Mouse (Mus musculus) brain, adult 2 months (tissue): Measurements from ENCODE around the gene Hmga1.

Experiments used
- DNase-seq: peaks from one replicate; pipeline ENCODE4 v3.0.0; 2011; ENCODE audit warnings: low read depth, low spot score

Hmga1 gene

DNA sequence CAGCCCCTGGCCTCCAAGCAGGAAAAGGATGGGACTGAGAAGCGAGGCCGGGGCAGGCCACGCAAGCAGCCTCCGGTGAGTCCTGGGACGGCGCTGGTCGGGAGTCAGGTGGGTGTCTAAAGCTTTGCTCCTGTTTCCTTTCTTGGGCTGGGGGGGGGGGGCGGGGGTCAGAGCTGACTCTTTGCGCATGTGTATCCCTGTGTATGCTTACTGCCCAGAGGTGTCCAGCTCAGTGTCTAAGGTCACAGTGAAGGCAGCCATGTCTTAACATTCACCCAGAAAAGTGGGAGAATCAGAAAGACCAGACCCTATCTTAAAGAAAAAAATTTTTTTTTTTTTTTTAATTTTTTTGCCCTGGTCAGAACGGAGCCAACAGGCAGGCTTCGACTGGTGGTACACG, 3.3 kb downstream of the Hmga1 start:
- DNase-seq: no peak

DNA sequence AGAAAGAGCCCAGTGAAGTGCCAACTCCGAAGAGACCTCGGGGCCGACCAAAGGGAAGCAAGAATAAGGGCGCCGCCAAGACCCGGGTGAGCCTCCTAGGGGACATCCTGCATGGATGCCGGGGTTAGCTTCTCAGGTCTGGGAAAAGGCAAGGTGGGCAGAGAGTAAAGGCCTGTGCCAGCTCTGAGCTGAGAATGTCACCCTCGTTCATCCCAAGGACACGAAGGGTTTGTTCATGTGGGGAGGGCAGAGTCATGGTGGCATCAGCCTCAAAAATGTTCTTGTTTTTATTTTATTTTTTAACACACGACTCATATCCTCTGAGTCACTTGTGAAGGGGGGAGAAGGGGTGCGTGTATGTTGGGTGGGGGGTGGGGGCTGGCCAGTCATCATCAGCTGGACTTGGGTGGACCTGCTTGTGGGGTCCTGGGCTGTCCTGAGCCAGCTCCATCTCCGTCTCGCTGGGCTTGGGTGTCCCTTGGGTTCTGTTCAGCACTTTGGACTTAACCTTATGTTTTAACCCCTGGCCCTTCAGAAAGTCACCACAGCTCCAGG, 4.7 kb downstream of the Hmga1 start:
- no peak for DNase-seq

DNA sequence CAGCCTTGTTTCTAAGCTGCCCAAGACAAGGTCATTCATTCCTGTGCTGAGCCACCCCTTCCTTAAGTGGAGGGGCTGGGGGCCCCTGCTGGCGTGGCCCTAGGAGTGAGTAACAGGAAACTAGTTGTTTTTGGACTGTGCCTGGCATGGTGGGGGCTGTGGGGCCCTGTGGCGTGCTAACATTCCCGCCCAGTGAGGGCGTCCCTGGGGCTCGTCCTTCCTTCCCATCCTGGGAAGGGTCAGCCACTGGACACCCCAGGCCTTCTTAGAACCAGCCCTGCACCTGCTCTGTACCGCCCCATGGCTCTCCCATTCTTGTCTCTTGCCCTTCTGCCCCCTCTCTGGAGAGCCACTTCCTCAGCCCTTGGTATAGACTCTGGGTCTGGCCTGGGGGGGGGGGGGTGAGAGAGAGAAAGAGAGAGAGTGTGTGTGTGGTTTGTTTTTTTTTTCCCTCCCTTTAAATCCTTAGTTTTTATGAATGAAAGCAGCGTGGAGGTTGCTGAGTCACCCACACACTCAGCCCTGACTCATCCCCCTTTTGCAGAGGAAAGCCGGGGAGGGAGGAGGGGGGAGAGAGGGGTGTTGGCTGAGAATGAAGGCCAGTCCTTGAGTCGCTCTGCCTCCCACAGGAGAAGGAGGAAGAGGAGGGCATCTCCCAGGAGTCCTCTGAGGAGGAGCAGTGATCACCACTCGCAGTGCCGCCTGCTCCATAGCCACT, 5.7 kb downstream of the Hmga1 start:
- peak; percentile 94 for DNase-seq

DNA sequence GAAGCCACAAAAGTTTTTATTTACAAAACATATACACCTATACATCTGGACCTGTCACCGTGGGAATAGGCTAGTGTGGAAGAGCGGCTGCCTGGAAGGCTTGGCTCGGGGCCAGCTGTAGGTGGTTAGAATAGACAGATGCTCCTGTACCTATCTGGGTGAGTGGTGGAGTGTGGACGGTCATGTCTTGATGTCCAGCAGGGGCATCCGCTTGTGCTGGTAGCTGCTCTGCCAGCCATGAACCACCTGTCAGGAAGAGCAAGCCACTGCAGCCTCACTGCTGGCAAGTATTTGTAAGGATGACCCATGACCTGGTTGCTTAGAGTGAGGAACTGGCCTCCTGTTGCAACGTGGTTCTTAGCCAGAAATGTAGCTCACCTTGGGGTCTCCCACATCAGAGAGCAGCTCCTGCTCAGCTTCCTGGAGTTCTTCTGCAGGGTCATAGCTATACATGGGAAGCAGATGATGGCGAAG, 7.5 kb downstream of the Hmga1 start:
- DNase-seq: no peak

DNA sequence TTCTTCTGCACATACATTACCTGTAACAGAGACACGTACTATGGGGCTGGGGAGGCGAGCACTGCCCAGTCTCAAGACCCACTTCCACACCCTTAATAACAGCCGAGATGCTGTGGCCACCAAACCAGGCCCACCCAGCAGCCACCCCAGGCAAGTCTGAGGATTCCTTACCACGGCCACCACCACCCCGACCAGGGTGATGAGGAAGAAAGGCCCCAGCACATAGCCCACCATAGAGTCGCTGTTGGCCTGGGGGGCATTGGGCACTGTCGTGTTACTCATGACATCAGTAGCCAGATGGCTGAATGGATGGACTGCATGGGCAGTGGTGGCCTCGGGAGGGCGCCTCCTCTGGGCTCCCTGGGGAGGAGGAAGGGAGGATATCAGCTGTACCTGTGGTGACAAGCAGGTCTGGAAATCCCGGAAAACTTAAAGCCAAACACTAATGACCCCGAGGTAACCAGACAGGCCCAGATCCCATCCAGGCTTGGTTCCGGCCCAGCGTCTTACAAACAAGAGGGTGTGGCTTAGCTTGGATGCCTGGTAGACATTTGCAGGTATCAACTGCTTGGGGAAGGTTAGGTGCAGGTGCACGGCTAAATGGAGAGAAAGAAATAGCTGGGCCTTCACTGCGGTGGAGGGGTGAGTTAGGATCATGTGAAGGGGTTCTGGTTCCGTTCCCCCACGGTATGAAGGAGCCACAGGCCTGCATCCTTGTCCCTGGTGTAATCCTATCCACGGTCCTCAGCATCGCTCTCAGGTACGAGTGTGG, 8.3 kb downstream of the Hmga1 start:
- peak; percentile 57 for DNase-seq

DNA sequence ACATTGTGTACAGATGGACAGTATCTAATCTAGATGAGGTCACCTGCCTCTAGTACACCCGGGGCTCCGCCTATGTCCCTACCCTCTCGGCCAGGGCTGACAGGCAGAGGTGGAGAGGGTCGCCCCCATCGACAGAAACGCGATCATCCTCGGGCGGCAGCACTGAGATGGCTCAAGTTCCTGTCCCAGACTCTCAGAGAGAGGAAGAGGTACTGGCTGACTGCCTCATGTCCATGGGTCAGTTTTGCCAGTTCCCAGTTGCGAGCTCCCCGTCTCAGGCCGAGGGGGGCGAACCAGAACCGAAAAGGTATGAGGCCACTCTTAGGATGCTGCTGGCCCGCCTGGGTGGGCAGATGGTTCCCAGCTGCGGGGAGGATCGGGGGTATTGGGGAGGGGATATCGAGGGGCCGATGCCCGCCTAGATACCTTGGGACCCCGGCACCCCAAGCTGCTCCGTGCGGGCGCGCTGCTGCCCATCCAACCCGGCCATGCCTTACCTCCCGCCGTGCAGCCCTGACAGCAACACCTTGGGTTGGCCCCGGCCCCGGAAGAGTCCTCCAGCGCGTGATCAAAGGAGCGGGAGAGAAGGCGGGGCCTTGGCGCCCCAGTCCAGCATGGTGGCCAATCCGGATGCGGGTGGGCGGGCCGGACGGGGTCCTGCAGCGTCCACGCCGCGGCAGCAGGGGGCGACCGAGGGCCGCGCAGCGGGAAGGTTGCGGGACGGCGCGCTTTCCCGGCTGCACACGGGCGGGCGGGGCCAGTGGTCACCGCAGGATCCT, 9.1 kb downstream of the Hmga1 start, which contains the start of gene AI413582:
Gene AI413582 (minus strand): TSS at position 594 of the 779 bp plus-strand sequence.
- peak; percentile 97 for DNase-seq

DNA sequence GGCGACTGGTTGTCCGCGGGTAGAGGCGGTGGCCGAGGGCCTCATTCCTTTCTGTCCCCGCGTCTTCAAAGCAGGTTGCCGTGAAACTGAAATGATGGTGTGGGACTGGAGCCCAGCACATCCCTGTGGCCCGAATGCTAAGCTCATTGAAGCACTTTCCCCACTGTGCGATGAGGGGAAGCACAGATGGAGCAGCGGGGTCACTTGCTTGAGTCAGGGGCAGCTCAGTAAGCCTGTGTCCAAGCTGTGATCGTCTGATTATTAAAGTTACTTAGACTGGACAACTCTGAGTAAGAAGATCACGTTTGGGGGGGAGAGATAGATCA, 9.6 kb downstream of the Hmga1 start:
- DNase-seq: no peak

DNA sequence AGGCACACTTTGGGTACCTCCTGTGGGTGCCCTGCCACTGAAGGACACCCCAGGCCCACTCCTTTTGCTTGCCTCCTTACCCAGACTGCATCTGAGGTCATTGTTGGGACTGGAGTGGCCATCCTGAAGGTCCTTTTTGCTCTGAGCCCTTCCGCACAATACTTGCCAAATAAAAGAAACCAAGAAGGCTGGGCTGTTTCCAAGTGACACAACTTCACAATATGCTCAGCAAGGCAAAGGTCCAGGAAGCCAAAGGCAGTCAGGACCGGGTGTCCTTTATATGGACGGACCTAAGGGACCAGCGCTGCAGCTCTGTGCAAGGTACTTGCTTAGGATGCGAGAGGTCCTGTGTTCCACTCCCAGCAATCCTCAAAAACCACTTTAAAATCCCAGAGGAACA, 11.9 kb downstream of the Hmga1 start:
- DNase-seq: no peak

DNA sequence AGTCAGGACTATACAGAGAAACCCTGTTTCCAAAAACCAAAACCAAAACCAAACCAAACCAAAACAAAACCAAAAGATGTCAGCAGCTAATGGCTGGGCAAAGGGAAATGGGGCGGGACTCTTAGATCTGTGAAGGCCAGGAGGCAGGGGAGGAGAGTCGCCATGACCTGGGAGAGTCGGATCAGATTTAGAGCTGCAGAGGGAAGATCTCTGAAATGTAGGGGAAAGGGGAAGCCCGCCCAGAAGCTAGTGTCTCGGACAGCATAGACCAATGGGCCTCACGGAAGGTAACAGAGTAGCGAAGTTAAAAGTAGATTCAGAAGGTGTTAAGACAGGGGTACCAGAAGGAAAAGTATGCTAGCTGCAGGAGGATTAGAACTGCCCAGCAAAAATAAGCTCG, 15.0 kb downstream of the Hmga1 start:
- DNase-seq: no peak

DNA sequence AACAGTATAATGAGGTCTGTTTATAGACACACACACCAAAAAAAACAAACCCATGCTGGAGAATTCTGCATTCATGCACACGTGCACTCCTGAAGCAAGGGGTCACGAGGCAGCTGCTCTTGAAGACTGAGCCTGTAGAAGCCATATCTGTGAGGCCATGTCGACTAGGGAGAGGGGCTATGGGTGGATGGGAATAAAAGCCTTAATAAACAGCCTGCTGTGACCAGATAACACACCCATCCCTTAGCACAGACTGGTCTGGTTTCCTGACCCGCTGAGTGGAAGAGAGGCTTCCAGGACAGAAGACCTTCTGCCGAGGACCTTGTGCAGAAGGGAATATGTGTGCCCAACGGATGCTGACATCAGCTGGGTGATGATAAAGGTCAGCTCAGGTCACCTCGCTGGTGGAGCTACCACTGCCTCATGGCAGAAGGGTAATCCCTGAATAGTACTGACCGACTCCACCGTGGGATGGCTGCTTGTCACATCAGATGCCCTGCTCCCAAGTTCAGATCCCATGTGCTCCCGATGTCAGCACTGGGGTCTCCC, 17.5 kb downstream of the Hmga1 start:
- DNase-seq: no peak

DNA sequence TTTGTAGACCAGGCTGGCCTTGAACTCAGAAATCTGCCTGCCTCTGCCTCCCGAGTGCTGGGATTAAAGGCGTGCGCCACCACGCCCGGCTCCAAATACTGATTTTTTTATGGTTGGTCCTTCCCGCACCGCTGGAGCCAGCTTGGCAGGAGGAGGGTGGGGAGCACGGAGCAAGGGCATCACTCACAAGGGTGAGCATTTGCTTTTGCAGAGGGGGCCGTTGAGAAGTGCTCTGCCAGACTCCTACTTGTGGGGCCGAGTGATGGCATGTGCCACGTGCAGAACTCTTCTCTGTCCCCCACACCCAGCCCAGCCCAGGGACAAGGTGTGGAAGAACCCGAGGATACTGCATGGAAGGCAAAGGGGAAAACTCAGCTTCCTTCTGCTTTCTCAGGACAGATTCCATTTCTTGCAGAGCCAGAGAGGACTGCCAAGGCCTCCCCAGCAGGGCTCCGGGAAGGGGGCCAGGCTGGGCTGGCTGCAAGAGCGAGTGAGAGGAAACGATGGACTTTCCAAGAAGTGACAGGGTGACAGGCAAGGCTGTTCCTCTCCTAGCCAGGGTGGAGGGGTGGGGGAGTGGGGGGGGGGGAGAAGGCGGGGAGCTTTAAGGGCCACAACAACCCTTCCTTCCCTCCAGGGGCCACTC, 18.3 kb downstream of the Hmga1 start:
- peak; percentile 94 for DNase-seq

DNA sequence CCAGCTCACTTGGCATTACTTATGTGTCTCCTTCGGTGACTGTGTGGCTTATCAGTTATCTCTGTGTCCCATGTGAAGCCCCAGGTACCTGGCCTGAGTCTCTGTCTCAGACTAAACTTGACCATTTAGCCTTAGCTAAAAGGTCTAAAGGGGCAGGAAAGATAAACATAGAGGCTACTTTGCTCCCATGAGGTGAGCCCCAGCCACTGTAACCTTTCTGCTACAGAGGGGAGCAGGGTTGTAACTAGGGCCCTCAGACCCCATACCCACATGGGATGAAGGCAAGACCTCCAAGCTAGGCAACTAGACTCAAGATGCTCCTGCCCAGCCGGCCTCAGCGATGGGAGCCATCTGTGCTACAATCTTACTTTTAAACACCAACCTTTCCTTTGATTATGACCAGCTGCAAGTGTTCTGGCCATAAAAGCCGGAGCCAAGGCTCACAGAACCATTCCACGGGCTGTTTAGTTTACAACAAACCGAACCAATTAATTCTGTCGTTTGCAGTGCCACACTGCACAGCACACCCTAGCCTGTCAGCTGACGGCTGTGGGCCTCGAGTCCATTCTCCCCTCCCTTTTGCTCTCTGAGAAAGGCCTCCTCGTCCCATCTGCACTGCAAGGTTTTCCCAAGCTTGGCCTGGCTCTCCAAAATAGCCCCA, 18.9 kb downstream of the Hmga1 start:
- DNase-seq: no peak

DNA sequence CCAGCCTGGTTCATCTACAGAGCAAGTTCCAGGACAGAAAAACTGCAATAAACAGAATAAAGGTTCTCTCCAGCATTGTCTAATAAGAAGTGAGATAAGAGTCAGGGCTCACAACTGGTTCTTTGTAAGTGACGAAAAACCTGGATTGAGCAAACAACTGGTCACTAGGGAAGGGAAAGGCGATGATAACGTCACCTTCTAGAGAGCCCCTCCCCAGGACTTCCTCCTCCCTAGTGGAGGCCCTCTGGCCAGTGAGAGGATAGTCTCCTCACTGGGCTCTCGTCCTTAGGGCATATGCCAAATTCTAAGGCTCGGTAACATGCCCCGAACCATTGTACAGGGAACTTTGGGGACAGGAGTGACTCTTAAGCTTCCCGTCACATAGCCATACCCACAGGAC, 19.8 kb downstream of the Hmga1 start:
- no peak for DNase-seq

DNA sequence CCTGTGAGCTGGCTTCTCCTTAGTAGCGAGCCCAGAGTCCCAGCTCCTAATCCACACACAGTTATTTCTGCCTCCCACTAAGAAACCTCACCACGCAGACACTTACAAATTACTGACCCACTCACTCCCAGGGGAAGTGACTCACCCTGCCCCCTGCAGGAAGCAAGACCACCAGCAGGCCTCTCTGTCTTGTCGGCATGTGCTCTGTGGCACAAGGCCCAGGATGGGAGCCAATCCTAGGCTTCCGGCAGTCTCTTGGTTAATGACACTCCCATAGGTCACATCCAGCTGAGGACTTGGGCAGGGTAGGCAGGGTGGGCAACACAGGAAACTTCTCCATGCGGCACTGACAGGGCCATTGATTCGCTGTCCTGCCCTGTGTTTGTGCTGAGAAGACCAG, 21.2 kb downstream of the Hmga1 start:
- DNase-seq: no peak

DNA sequence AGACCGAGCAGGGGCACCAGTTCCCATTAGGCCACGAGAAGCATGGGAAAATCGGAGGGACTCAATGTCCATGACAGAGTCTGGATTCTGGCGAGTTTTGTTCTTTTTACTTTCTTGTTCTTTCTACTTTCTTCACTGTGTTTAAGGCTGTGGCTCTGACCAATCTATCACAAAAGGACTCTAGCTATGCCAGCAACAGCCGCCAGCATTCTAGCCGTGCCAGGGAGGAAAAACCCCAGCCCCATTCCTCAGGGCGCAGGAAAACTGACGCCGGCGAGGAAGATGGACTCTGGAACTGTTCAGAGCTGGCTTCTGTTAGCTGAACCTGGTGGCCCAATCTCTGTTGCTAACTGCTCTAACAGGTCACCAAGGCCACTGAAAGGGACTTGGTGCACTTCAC, 22.2 kb downstream of the Hmga1 start:
- no peak for DNase-seq

DNA sequence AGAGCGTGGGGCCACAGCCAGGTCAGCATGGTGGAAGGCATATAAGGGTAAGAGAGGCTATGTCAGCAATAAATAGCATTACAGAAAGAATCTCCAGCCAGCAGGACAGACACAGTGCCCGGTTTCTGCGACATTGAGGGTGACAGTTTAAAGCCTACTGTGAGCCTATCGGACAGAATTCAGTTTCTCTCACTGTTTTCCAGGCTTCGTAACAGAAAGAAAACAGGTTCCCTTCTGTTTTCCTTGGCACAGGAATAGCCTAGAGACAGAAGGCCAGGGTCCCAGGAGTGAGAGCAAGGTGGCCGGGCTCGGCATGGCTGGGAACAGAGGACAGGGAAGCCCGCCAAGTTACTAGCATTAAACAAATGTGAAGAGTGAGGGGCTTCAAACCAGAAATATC, 23.5 kb downstream of the Hmga1 start:
- DNase-seq: peak; percentile 88

DNA sequence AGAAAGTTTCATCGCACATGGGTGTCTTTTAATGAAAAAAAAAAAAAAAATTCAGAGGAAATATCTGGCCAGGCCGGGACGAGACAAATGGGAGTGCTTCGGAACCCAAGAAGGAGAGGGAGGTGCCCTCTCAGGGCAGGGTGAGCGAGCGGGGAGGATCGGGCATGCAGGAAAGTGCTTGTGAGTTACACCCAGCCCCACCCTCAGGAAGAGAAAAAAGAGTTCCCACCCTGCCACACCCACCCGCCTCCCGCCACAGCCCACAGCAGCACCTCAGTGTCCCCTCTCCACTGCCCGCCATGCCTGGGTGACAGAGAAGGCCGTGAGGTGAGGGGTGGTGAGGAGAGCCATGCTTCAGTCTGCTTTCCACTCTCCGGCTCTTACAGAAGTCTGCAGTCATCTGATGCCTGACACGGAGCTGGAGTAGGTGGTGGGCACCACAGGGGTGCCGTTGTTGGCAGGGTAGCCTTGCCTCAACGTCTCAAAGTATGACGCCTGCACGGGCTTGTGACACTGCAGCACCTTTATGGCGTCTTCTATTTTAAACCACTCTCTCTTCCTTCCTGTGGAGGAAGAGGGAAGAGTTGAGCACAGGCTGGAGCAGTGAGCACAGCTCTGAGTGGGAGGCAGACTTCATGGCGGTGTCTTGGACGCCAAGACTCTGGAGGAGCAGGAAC, 24.2 kb downstream of the Hmga1 start:
- DNase-seq: peak; percentile 76

DNA sequence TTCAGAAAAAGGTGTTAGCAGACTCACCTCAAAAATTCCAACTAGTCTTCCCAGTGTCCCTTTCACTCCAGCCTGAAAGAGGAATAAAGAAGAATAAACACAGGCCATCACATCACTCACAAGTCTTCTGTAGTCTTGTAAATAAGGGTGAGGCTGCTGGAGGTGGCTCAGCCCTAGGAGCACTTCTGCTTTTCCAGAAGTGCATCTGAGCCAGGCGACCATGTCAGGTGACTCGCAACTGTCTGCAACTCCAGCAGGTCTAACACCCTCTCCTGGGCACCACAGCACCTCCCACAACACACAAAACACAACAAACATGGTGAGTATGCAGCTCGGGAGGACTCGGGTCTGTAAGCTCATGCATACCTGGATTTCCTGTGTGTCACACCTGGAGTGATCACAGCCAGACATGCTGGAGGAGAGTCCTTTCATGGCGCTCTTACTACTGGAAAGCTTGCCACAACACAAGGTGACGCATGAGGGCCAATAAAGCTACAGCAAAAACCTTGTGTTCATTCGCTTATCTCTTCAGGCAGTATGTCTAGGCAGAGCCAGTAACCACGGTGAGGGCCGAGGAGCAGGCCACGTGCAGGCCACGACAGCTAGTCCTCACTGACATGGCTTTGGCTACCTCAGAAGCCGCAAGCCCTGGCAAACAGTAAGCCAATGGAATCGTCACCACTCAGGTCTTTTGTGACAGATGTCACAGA, 27.0 kb downstream of the Hmga1 start:
- DNase-seq: no peak

DNA sequence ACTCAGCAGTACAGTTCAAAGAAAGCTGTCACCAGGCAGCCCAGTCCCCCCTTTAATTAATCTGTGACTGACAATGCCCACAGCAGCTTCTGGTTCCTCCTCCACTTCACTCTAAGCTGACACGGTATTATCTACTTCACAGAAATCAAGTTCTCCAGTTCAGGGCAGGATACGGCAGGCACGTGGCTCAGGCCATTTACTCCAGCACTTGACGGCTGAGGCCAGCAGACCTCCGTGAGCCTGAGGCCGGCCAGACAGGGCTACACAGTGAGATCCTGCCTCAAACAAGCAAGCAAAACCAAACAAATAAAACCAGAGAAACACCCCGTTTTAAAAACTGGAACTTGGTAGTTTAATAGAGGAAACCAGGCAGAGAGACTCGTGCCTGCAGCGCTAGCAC, 30.4 kb downstream of the Hmga1 start:
- no peak for DNase-seq

DNA sequence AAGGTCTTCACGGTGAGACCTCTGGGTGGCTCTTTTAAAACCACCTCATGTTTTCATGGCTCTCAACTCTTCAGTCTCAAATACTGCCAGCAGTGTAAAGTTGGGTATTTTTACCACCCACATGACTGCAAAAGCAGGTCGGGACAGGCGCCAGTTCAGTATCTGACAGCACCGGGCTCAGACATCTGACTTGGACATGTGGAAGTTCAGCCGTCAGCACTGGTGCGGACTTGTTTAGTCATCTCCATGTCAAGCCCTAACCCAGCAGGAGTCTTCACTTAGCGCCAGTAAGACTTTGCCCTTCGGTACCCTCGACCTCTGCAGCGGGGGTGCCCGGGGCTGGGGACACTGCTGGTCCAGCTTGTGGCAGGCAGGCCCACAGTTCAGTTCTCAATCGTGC, 31.0 kb downstream of the Hmga1 start:
- peak; percentile 88 for DNase-seq
